Mouse (Mus musculus): ENCODE measurements around the gene Kalrn. TPM values are rescaled to one million over a fixed set of nuclear protein-coding genes. Genes with fewer than 3 reads are reported as not detected.

Kalrn gene
- polyA plus RNA-seq, 1 experiment from 2014 or later: 22.8 TPM

- Histone ChIP-seq H3K27ac (peak overlapping the region; percentile 17; the same call in 1 of the 2 replicates), H3K9me3 (peaks cover 6% of the 10 kb centered on the region; the same call in 1 of the 2 replicates), H3K4me1 (peaks cover 28% of the 10 kb centered on the region), H3K4me3 (no peak overlapping the region), H3K36me3 (peaks cover 22% of the 10 kb centered on the region), H3K27me3 (ENCODE audit: insufficient read depth, poor library complexity, severe bottlenecking) (no peaks in the 10 kb centered on the region)
- WGBS: 91% methylated on average over 3 of the region's 3 CpGs
- DNase-seq (ENCODE audit: low spot score): no peak
These were observed 567.3 kb downstream of the Kalrn start for GRCm38 (mm10) chr16:34005986-34006385.

GRCm38 (mm10) chr16:34004128-34004578, 569.2 kb downstream of the Kalrn start:
- no peaks in the 10 kb centered on the region for H3K9me3 ChIP-seq
- peak overlapping the region; percentile 79 for H3K27ac ChIP-seq
- 0 out of 2 replicates have a peak, but pooled peaks cover 4% of the 10 kb centered on the region for H3K36me3 ChIP-seq
- H3K4me1 ChIP-seq: peaks cover 30% of the 10 kb centered on the region
- DNase-seq (ENCODE audit: low spot score): peak; percentile 86
- H3K4me3 ChIP-seq: no peak overlapping the region
- H3K27me3 ChIP-seq (ENCODE audit: insufficient read depth, poor library complexity, severe bottlenecking): no peaks in the 10 kb centered on the region
- WGBS: 22% methylated on average over 4 of the region's 4 CpGs

DNA sequence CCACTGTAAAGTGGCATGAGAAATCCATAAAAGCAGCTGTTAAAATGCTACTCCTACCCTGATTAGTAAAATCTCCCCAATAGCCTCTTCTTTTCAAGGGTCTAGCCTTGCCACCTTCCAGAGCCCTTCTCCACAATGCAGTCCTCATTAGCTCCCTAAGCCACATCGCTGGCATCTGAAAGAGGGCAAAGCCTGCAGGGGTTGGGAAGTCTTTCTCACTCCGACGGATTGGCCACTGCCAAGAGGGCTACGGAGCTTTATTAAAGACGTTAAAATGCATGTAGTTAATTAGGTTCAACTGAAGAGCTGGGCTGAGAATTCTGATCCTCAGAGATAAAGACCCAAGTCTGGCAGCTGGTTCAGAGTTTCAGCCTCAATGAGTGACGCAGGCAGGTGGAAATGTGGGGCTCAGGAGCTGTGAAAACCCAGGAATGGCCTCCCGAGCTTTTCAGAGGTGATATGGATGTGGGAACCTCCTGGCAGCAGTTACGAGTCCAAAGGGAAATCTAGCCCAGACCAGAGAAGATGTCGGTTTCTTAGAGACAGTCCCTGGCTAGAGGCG, 569.7 kb downstream of the Kalrn start:
- Histone ChIP-seq H3K9me3 (no peaks in the 10 kb centered on the region), H3K4me1 (peaks cover 34% of the 10 kb centered on the region), H3K27me3 (ENCODE audit: insufficient read depth, poor library complexity, severe bottlenecking) (no peaks in the 10 kb centered on the region), H3K27ac (peak overlapping the region; percentile 75), H3K36me3 (0 out of 2 replicates have a peak, but pooled peaks cover 2% of the 10 kb centered on the region), H3K4me3 (no peak overlapping the region)
- no peak for DNase-seq (ENCODE audit: low spot score)
- 62% methylated on average over 10 of the region's 10 CpGs for WGBS

GRCm38 (mm10) chr16:34000715-34001114, 572.6 kb downstream of the Kalrn start:
- no peaks in the 10 kb centered on the region for H3K27me3 ChIP-seq (ENCODE audit: insufficient read depth, poor library complexity, severe bottlenecking)
- no peak overlapping the region for H3K27ac ChIP-seq
- DNase-seq (ENCODE audit: low spot score): no peak
- 81% methylated on average over 8 of the region's 8 CpGs for WGBS
- no peak overlapping the region for H3K4me3 ChIP-seq
- peaks cover 36% of the 10 kb centered on the region for H3K4me1 ChIP-seq
- no peaks in the 10 kb centered on the region for H3K9me3 ChIP-seq
- no peaks in the 10 kb centered on the region for H3K36me3 ChIP-seq

DNA sequence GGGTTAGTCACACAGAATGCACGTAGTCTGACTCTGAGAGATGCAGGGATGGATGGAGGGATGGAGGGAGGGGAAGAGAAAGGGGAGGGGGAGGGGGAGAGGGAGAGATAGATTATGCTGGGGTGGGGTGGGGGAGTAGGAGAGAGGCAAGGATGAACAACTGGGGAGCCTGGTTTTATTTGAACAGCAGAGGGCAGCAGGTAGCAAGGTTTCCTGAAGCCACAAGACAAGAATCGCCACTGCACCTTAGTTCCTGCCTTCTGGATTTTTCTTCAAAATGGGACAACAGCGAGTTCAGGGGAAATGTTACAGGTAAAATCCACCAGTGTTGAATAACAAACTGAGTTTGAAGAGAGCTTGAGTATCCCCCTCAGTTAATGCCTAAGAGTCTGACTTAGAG, 573.9 kb downstream of the Kalrn start:
- Histone ChIP-seq H3K27ac (no peak overlapping the region), H3K9me3 (no peaks in the 10 kb centered on the region), H3K27me3 (ENCODE audit: insufficient read depth, poor library complexity, severe bottlenecking) (no peaks in the 10 kb centered on the region), H3K4me1 (peaks cover 32% of the 10 kb centered on the region), H3K36me3 (no peaks in the 10 kb centered on the region), H3K4me3 (no peak overlapping the region)
- DNase-seq (ENCODE audit: low spot score): no peak
- WGBS: 24% methylated on average over 3 of the region's 3 CpGs

- Histone ChIP-seq H3K9me3 (no peaks in the 10 kb centered on the region), H3K4me3 (no peak overlapping the region), H3K36me3 (no peaks in the 10 kb centered on the region), H3K27me3 (ENCODE audit: insufficient read depth, poor library complexity, severe bottlenecking) (no peaks in the 10 kb centered on the region), H3K27ac (0 out of 2 replicates have a peak overlapping the region, but pooled peaks have one; percentile 10), H3K4me1 (peaks cover 18% of the 10 kb centered on the region; the same call in 1 of the 2 replicates)
- 75% methylated on average over 6 of the region's 6 CpGs for WGBS
- no peak for DNase-seq (ENCODE audit: low spot score)
These were observed 575.3 kb downstream of the Kalrn start for GRCm38 (mm10) chr16:33998011-33998410.

DNA sequence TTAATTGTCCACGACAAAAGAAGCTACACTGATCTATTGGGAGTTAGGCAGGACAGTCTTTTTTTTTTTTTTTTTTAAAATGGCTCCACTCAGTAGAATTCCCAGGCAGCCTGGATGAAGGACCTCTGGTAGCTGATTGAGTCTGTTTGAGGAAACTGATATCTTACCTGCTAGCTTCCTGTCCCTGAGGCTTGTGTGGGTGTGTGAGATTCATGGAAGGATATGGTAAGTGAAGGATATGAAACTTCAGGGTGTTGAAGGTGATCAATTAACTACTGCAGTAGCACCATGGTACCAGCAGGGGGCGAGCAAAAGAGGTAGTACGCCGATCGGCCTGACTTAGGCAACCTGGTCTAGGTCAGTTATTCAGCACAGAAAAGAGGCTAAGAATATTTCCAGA, 577.3 kb downstream of the Kalrn start:
- Histone ChIP-seq H3K4me3 (no peak overlapping the region), H3K9me3 (no peaks in the 10 kb centered on the region), H3K27ac (no peak overlapping the region), H3K36me3 (no peaks in the 10 kb centered on the region), H3K4me1 (peaks cover 17% of the 10 kb centered on the region; the same call in 1 of the 2 replicates), H3K27me3 (ENCODE audit: insufficient read depth, poor library complexity, severe bottlenecking) (no peaks in the 10 kb centered on the region)
- 11% methylated on average over 5 of the region's 5 CpGs for WGBS
- DNase-seq (ENCODE audit: low spot score): peak; percentile 85

- Histone ChIP-seq H3K4me1 (peaks cover 17% of the 10 kb centered on the region; the same call in 1 of the 2 replicates), H3K36me3 (no peaks in the 10 kb centered on the region), H3K27ac (no peak overlapping the region), H3K27me3 (ENCODE audit: insufficient read depth, poor library complexity, severe bottlenecking) (no peaks in the 10 kb centered on the region), H3K9me3 (no peaks in the 10 kb centered on the region), H3K4me3 (no peak overlapping the region)
- 62% methylated on average over 3 of the region's 3 CpGs for WGBS
- no peak for DNase-seq (ENCODE audit: low spot score)
These were observed 577.8 kb downstream of the Kalrn start for GRCm38 (mm10) chr16:33995496-33995895.

GRCm38 (mm10) chr16:33994321-33994720, 579.0 kb downstream of the Kalrn start:
- Histone ChIP-seq H3K36me3 (no peaks in the 10 kb centered on the region), H3K4me3 (no peak overlapping the region), H3K27ac (no peak overlapping the region), H3K27me3 (ENCODE audit: insufficient read depth, poor library complexity, severe bottlenecking) (0 out of 2 replicates have a peak, but pooled peaks cover 5% of the 10 kb centered on the region), H3K9me3 (no peaks in the 10 kb centered on the region), H3K4me1 (peaks cover 17% of the 10 kb centered on the region; the same call in 1 of the 2 replicates)
- WGBS: 90% methylated on average over 6 of the region's 6 CpGs
- DNase-seq (ENCODE audit: low spot score): no peak

- no peak for DNase-seq (ENCODE audit: low spot score)
- 77% methylated on average over 4 of the region's 4 CpGs for WGBS
- H3K9me3 ChIP-seq: no peaks in the 10 kb centered on the region
These were observed 582.6 kb downstream of the Kalrn start for GRCm38 (mm10) chr16:33990712-33991111.

DNA sequence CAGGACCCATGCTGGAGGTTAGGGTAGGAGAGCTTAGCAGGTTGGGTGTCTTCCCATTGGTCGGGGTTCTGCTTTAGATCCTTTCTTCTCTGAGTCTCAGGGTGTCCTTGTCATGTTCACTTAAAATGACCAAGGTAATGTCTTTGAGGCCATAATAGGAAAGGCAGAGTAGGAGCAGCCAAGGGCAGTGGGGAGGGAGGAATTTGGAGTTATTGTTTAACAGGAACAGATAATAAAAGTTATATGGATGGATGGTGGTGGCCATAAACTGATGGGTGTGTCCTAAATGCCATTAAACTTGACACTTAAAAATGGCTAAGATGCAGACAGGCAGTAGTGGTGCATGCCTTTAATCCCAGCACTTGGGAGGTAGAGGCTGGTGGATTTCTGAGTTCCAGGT, 584.2 kb downstream of the Kalrn start:
- no peak overlapping the region for H3K4me3 ChIP-seq

More at GRCm38 (mm10) chr16:33990712-33991111, 582.6 kb downstream of the Kalrn start:
- Histone ChIP-seq H3K27ac (no peak overlapping the region), H3K36me3 (no peaks in the 10 kb centered on the region), H3K27me3 (ENCODE audit: insufficient read depth, poor library complexity, severe bottlenecking) (0 out of 2 replicates have a peak, but pooled peaks cover 5% of the 10 kb centered on the region), H3K4me1 (0 out of 2 replicates have a peak, but pooled peaks cover 5% of the 10 kb centered on the region), H3K4me3 (no peak overlapping the region)

DNA sequence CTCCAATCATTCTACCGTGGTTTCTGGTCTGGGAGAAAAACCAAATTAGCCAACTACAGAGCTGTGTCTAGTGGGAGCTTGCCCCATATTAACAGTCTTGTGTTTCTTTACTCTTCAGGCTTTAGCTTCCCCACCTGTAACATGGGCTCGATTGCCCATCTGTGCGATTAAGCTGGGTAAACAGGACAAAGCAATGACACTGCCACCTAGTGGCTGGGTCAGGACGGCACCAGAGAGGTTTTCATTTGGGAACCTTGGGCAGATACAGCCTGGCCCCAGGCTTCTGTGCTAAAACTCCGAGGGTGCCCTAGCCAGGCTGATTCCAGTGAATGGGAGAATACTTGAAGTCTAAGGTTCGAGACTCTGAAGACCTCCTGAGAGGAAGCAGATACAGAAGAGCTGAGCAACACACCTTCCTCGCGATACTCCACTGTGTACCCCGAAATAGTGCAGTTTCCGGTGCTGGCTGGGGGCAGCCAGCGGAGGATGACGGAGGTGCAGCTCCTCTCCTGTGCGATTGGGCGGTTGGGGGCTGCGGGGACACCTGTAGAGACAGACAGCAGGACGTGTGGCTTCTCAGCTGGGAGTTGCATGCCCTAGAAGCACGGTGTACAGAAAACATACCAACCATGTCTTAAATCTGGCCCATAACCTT, 584.8 kb downstream of the Kalrn start:
- 0 out of 2 replicates have a peak, but pooled peaks cover 5% of the 10 kb centered on the region for H3K27me3 ChIP-seq (ENCODE audit: insufficient read depth, poor library complexity, severe bottlenecking)
- no peaks in the 10 kb centered on the region for H3K36me3 ChIP-seq
- H3K4me1 ChIP-seq: 0 out of 2 replicates have a peak, but pooled peaks cover 2% of the 10 kb centered on the region
- H3K9me3 ChIP-seq: no peaks in the 10 kb centered on the region
- H3K27ac ChIP-seq: no peak overlapping the region
- 55% methylated on average over 17 of the region's 17 CpGs for WGBS
- H3K4me3 ChIP-seq: no peak overlapping the region
- peak; percentile 85 for DNase-seq (ENCODE audit: low spot score)

More for the DNA sequence above, 584.2 kb downstream of the Kalrn start:
- WGBS: 91% methylated on average over 1 of the region's 1 CpGs
- Histone ChIP-seq H3K27me3 (ENCODE audit: insufficient read depth, poor library complexity, severe bottlenecking) (0 out of 2 replicates have a peak, but pooled peaks cover 5% of the 10 kb centered on the region), H3K27ac (no peak overlapping the region), H3K4me1 (0 out of 2 replicates have a peak, but pooled peaks cover 2% of the 10 kb centered on the region), H3K9me3 (no peaks in the 10 kb centered on the region), H3K36me3 (no peaks in the 10 kb centered on the region)
- no peak for DNase-seq (ENCODE audit: low spot score)

GRCm38 (mm10) chr16:33986993-33987392, 586.3 kb downstream of the Kalrn start:
- H3K27me3 ChIP-seq (ENCODE audit: insufficient read depth, poor library complexity, severe bottlenecking): 0 out of 2 replicates have a peak, but pooled peaks cover 5% of the 10 kb centered on the region
- H3K4me3 ChIP-seq: no peak overlapping the region
- no peaks in the 10 kb centered on the region for H3K9me3 ChIP-seq
- H3K27ac ChIP-seq: no peak overlapping the region
- DNase-seq (ENCODE audit: low spot score): no peak
- 0 out of 2 replicates have a peak, but pooled peaks cover 2% of the 10 kb centered on the region for H3K4me1 ChIP-seq
- H3K36me3 ChIP-seq: no peaks in the 10 kb centered on the region
- WGBS: 85% methylated on average over 7 of the region's 7 CpGs

All from heart, embryonic 10.5 days (tissue).